Mouse (Mus musculus): ENCODE data around the gene Ptk7.

Gene Ptk7

GRCm38 (mm10) chr17:46555673-46556583 lies 73.4 kb downstream of the Ptk7 start, which contains the start of gene Srf:
Gene Srf (minus strand): TSS chr17:46556175.
- DNase-seq (ENCODE audit: low read depth), result peak; percentile 97

DNA sequence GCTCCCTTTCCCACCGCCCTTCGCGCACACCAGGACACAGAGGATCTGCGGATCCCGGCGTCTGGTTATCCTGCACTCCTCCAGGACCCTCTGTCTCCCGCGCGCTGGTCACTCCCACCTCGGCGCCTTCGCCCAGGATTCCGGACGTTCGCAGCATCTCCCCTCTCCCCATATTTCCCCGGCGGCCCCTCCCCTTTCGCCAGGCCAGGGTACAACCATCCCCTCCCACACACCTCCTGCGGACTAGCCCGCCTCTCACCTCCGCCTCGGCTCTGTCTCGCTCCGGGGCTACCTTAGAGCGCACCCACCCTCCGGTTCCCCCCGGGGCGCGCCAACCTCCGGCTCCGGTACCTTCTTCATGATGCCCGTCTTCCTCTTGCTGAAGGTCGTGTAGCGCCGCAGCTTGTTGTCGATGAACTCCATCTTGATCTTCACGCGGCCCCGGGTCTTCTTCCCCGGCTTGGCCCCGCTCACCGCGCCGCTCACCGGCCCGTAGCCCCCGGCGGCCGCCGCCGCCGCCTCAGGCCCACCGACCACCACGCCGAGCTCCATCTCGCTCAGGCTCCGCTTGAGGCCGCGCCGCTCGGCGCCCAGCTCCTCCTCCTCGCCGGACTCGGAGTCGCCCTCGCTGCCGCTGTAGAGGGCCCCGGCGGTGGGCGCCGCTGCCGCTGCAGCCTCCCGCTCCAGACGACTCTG lies 74.2 kb downstream of the Ptk7 start:
- no peak for DNase-seq (ENCODE audit: low read depth)

DNA sequence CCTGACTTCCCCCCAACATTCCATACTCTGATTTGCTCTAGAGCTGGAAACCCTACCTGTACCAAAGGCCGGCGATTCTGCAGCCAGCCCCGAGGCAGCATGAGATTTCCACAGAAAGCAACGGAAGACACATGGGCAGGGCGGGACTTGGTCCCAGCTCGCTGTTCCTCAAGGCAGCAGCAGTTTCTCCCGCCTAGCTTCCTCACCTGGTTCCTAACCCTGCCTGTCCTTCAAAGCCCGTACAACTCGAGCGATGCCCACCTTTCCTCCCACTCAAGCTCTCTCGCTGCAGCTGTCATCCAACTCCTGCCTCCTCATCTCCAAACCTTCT lies 74.7 kb downstream of the Ptk7 start:
- no peak for DNase-seq (ENCODE audit: low read depth)

DNA sequence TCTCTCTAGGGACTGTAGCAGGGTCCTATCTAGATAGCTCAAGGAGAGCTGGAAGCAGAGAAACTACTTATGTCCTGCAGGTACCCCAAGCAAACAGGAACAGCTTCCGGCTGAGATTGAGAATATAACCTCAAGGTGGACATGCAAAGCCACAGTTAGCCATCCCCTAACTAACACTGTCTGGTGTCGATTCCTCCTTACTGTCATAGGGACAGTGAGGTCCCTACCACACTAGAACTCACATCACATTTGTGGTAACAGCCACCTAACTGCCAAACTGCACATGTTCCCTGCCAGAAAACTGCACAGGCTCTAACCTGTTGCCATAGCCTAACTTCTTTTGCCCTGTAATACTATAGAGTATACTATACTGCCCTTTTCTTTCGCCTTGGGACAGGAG lies 75.4 kb downstream of the Ptk7 start:
- no peak for DNase-seq (ENCODE audit: low read depth)

- DNase-seq (ENCODE audit: low read depth), result no peak
Observed at GRCm38 (mm10) chr17:46553469-46553868, 75.8 kb downstream of the Ptk7 start.

DNA sequence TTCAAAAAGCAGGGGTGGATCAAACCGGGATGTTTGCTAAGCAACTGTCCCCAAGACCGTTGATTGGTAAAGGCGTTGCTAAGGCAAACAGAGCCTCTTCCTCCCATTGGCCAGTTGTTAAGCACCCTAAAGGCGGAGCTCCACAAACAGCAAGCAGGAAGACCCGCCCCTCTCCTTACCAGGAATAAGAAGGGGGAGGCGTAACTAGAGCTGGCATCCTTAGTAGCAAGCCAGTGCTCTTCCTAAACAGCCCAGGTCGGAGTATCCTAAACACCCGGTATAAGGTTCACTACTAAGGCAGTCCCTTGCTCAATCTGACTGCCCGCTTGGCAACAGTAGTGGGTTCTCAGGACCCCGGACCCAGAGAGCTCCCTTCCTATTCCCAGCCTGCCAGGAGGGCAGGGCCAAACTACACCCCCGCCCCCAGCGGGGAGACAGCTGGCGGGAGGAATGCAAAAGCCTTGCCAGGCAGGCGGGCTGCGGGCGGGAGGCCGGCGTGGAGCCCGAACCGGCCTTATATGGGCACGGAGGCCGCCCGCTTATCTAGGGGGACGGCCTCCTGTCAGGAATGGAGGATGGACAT lies 76.4 kb downstream of the Ptk7 start:
- DNase-seq (ENCODE audit: low read depth), result peak; percentile 83

- DNase-seq (ENCODE audit: low read depth), result no peak
Observed at GRCm38 (mm10) chr17:46552151-46552550, 77.2 kb downstream of the Ptk7 start.

DNA sequence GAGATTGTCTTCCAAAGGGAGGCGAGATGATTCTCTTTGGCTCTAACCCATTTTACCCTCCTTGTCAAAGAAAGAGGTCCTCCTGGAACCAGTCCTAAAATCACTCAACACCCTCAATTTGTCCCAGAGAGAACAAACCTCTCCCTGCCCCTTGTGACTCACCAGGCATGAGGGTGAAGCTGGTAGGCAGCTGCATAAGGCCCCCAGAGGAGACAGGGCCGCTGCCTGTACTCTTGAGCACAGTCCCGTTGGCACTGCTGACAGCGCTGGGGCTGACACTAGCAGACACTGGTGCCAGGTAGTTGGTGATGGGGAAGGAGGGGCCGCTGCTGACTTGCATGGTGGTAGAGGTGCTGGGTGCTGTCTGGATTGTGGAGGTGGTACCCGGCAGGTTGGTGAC lies 77.9 kb downstream of the Ptk7 start:
- DNase-seq (ENCODE audit: low read depth), result no peak

DNA sequence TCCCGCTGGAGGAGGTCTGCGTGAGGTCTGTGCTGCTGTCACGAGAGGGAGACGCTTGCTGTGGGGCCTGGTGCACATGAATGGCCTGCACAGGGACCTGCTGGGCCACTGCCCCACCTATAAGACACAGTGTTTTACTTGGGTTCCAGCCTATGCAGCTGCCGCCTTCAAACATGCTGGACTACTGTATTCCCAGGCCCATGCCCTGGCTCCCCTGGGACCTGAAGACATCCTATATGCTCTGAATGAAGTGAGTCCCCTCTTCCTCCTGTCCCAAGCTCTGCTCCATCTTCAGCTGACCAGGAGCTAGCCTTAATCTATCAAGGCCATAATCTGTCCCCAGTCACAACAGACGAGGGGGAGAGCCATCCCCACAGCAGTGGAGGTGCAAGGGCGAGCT lies 78.4 kb downstream of the Ptk7 start:
- DNase-seq (ENCODE audit: low read depth), result no peak

GRCm38 (mm10) chr17:46549642-46550041 lies 79.7 kb downstream of the Ptk7 start:
- no peak for DNase-seq (ENCODE audit: low read depth)

DNA sequence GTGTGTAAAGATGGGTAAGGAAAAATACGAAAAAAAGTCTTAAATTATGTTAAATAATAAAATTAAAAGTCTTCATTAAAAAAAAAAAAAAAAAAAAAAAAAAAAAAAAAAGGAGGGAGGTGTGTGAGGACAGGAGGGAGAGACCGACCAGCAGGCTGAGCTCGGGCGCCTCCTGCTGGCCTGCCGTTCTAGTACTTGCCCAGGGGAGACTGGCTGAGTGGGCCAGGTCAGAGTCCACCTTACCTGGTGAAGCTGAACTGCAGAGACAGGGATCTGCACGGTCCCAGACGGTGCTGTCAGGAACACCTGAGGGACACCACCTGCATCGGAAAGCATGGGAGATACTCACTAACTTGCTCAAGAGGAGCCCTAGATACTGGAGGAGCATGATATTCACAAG lies 80.1 kb downstream of the Ptk7 start:
- no peak for DNase-seq (ENCODE audit: low read depth)

DNA sequence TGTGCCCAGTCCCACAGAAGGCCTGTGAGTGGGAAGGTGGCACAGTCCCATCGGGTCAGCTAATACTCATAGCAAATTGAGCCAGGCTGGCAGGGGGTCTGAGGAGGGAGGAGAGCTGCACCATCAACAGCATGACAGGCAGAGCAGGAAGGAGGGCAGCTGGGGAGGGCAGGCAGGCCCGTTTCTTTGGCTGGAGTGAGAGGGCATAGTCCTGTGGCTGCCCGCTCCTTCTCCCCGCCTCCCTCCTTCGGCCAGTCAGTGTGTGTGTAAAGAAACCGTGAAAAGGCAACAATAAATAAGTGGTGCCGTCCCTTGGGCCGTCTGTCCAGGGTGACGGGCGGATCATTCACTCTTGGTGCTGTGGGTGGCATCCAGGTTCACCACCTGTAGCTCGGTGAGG lies 80.6 kb downstream of the Ptk7 start:
- no peak for DNase-seq (ENCODE audit: low read depth)

DNA sequence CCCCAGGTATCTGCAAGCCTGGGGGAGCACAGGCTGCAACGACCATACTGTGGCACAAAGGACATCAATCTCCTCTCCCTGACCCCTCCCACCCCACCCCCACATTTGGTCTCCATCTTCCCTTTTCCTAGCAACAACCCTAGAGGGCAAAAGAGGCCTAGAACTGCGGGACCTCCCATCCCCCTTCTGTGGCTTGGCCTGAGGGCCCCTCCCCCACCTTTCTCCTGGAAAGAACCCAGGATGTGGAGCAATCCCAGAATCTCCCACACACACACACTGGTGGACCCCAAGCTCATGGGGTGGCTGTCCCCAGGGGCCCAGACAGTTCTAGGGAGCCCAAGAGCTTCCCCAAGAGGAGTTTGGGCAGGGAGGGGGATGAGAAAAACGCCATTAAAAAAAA lies 81.4 kb downstream of the Ptk7 start:
- no peak for DNase-seq (ENCODE audit: low read depth)

DNA sequence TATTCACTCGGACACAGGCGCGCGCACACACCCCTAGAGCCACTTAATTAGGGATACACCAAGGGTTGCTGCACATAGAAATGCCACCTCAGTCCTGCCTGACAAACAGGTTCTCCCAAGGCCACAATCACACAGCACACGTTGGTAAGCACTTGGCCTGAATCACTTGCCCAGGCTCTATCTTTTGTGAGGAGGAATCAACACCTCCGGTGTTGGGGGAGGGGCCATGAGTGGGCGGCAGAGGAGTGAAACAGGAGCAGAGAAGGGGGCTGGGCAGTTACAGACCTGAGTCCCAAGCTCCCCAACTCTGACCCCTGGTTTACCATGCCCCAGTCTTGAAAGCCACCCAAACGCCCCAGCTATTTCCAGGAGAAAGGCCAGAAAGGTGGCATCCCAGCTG lies 82.3 kb downstream of the Ptk7 start:
- no peak for DNase-seq (ENCODE audit: low read depth)

DNA sequence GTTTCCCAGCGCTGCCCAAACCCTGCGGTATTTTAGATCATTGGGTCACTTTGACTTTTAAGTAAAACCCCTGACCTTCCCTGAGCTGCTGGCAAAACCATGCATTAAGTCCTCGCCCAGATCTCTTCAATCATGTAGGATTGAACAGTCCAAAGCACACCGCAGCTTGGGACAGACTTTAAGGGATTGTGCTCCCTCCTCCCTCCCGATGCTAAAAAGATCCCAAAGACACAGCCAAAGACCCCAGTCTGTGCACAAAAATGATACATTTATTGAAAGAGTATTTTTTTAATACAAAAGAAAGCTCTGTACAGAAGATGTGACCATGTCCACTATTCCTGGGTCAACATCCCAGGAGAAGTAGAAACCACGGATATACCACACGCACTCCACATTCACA lies 82.7 kb downstream of the Ptk7 start:
- no peak for DNase-seq (ENCODE audit: low read depth)

DNA sequence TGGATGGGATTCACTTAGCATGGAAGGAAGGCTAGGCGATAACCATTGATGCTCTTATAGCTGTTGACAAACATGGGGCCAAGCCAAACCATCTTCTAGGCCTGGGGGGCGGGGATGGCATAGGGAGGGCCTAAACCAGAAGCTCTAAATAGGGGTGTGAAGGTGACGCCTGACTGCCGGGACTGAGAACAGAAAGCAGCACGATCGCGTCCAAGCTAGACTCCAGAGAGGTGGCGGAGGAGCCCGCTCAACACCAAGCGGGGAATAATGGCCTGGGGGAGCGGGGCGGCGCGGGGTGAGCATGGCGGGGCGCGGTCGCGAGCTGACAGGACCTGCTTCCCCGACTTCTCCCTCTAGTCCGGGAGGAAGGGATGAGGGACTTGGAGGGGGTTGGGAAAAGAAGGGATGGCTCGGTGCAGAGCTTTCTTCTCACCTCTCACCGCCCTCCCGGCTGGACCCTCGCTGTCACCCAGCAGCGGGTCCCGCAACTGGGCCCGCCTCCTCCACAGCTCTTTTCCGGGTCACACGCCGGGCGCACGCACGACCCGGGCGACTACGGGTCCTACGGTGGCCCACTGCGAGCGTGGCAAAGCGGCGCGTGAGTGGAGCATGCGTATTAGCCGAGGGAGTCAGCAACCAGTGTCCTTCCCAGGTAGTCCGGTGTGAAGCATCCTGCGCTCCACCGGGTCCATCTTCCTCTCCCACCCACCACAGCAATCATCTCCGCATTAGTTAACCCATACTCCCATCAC lies 83.3 kb downstream of the Ptk7 start, which contains the start of gene Cul9:
TSS of gene Cul9 (minus strand) at position 576 of the 752 bp plus-strand sequence.
- DNase-seq (ENCODE audit: low read depth), result no peak

DNA sequence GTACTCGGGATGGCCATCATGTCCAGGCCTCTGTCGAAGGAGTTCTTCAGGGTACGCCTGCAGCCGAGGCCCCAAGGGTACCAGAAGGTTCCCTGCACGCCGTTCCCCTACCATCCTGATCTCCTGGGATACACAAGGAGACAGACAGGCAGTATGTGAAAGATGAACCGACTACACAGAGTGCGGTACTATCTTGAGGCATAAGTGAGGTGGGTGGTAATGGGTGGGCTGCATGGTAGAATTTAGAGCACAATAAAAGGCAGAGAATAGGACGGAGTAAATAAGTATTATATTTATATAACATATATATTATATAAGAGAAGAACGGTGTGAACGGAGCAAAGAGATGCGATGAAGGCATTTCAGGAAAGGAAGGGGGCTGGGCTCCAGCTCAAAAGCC lies 85.6 kb downstream of the Ptk7 start:
- no peak for DNase-seq (ENCODE audit: low read depth)

- DNase-seq (ENCODE audit: low read depth), result peak; percentile 42
Observed at GRCm38 (mm10) chr17:46525579-46526307, 103.6 kb downstream of the Ptk7 start.

GRCm38 (mm10) chr17:46525065-46525464 lies 104.2 kb downstream of the Ptk7 start:
- no peak for DNase-seq (ENCODE audit: low read depth)

DNA sequence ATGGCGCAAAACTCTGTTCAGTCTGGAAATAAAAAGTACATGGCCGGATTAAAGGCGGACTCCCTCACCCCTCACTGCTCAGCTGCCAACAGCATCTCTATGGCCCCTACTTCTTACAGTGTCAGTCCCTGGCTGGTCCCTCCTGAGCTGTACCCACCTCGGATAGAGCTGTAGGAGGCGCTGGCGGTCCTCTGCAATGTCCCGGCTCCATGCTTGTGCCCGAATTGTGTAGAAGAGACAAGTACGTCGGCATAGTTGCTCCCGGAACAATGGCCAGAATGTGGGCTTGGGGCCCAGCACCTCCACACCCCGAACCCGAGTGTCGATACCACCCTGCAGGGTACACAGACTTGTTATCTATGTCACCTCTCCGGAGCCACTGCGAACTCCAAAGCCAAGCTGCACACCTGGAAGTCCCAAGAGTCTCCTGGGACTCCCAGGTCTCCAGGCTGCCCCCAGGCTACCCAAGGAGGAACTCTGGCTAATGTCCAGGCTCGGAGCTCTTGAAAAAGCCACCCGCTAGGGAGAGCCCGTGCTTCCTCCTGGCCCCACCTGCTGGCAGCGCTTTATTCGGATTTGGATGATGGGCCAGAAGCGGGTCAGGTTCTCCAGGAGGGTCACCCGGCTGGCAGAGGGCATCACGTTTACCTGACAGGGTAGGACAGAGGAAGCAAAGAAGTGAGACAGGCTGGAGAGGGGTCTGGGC lies 107.2 kb downstream of the Ptk7 start:
- DNase-seq (ENCODE audit: low read depth), result no peak

DNA sequence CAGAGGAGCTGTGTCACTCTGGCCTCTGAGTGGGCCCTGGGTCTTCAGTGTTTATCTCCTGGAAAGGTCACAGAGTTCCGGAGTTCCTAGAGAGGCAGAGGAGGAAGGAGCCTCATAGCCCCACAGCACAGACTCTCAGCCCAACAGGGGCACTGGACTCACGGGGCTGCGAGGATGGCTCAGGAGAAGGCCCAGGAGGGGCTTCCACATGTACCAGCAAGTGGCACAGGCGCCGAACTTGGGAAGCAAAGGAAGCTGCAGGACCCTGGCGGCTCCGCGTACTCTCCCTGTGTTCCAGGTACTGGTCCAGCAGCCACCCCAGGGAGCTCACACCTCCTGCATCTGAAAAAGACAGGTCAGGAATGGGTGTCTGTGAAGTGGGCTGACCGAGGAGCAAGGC lies 108.1 kb downstream of the Ptk7 start:
- DNase-seq (ENCODE audit: low read depth), result no peak

Data from c-Kit-positive CD71-positive TER-119-negative erythroid progenitor cells, embryonic 14.5 days (primary cell).